Mouse (Mus musculus): ENCODE data around the gene Trim12c.
"Not testable (repeated sequence)": the region's sequence is repeated elsewhere in the genome, so short reads cannot be mapped to it uniquely, and the experiment has no call there.

GRCm38 (mm10) chr7:104315369-104316080, 37.6 kb downstream of the Trim12c start, which contains the start of gene Trim12a:
- TF ChIP-seq POLR2A (IDR thresholded peaks at IDR 0.05; ENCODE audit: control insufficient read depth in 1 of 2, insufficient read depth in 1 of 2, low read depth in 1 of 2, low read length in 2 of 2, poor library complexity in 1 of 2); CTCF (IDR thresholded peaks at IDR 0.05 in 2 of 3, conservative IDR thresholded peaks at IDR 0.05 in 1 of 3; ENCODE audit: control insufficient read depth in 1 of 3, insufficient read depth in 1 of 3, low read depth in 2 of 3, low read length in 3 of 3, poor library complexity in 1 of 3, severe bottlenecking in 1 of 3); POLR2AphosphoS2 (IDR thresholded peaks at IDR 0.05; ENCODE audit: low read length); BHLHE40 (IDR thresholded peaks at IDR 0.05; ENCODE audit: borderline replicate concordance, low read depth, low read length): not testable (repeated sequence)
